Mouse (Mus musculus): ENCODE data around the gene Irak4. TPM values are rescaled to one million over a fixed set of nuclear protein-coding genes. Genes with fewer than 3 reads are reported as not detected.
A peak's percentile ranks its signal among the peaks of the same experiment; 100 is the strongest.

Irak4 gene
- polyA plus RNA-seq, 1 experiment from 2014 or later: 3.0 TPM

DNA sequence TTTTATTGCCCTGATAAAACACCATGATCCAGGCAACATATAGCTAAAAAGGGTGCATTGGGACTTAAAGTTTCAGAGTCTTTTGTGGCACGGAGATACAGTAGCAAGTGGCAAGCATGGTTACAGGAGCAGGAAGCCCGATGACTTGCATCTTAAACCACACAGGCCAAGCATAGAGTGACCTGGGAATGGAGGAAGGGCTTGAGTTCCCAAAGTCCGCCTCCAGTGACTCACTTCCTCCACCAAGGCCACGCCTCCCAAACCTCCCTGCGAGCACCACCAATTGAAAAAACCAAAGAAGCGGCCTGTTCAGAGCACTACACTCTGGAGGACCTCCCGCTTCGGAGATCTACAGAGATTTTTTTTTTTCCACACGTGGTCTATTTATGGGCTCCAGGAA lies 22.4 kb downstream of the Irak4 start:
- Histone ChIP-seq H3K27me3 (no peaks in the 10 kb centered on the region), H3K4me2 (no peak overlapping the region), H3K4me1 (replicated peaks) (no peaks in the 10 kb centered on the region), H3K36me3 (no peaks in the 10 kb centered on the region), H3K27ac (no peak overlapping the region), H3K4me3 (replicated peaks) (no peak overlapping the region), H3K9me3 (no peaks in the 10 kb centered on the region), H3K9ac (replicated peaks) (no peak overlapping the region)
- no peak for ATAC-seq (ENCODE audit: insufficient number of reproducible peaks, insufficient read depth, low FRiP score, low TSS enrichment, low read depth)
- WGBS: 83% methylated on average over 9 of the region's 9 CpGs

DNA sequence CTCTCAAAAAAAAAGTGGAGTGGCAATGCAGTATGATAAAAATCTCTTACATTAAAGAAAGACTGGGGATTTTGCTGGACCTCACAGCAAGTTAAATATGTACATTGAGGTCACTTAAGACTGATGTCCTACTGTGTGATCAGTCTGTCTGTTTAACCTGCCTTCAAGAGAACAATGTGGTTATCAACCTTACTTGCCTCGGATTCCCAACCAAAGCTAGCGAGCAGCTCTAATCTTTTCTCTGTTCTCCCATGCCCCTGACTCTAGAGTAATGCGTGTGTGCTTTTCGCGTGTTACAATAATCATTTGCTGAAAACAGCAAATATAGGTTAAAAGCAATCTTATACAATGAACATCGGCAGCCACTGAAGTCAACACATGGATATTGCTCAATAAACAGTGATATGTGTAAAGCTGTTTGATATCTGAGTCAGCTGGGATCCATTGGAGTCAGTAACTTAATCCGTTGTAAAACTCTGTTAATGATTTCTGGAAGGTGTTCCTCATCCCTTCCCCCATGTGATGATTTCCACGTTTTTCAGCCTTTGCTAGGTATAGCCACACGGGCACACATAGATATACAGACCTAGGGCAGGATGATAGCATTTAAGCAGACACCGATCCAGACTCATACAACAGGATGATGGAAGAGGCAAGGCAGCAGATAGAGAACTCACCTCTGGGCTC lies 25.2 kb downstream of the Irak4 start:
- WGBS: 86% methylated on average over 10 of the region's 10 CpGs
- Histone ChIP-seq H3K9ac (replicated peaks) (no peak overlapping the region), H3K4me3 (replicated peaks) (no peak overlapping the region)

DNA sequence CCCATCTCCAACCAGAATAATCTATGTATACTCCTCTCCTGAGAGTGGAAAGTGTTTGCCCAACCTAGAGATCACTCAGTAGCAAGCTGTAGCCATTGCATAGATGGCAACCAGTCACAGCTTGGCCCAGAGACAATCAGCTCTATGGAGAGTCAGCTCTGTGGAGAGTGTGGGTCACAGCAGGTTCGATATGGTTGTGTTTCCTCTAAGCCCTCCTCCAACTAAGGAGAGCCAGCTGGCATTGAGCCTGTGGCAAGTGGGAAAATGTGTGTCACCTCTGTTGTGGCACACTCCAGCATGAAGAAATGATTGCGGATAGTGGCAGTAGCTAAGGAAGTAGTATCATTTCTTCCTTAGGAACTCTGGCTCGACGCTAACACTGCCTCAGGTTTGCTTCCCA lies 28.1 kb downstream of the Irak4 start:
- WGBS: 77% methylated on average over 4 of the region's 4 CpGs
- Histone ChIP-seq H3K27ac (no peak overlapping the region), H3K4me1 (replicated peaks) (no peaks in the 10 kb centered on the region), H3K9me3 (no peaks in the 10 kb centered on the region), H3K4me3 (replicated peaks) (no peak overlapping the region), H3K4me2 (no peak overlapping the region), H3K27me3 (no peaks in the 10 kb centered on the region), H3K36me3 (no peaks in the 10 kb centered on the region), H3K9ac (replicated peaks) (no peak overlapping the region)
- ATAC-seq (ENCODE audit: insufficient number of reproducible peaks, insufficient read depth, low FRiP score, low TSS enrichment, low read depth): no peak

More for the DNA sequence above, 25.2 kb downstream of the Irak4 start:
- Histone ChIP-seq H3K27me3 (no peaks in the 10 kb centered on the region), H3K27ac (no peak overlapping the region), H3K36me3 (no peaks in the 10 kb centered on the region), H3K4me2 (no peak overlapping the region), H3K4me1 (replicated peaks) (no peaks in the 10 kb centered on the region), H3K9me3 (no peaks in the 10 kb centered on the region)
- ATAC-seq (ENCODE audit: insufficient number of reproducible peaks, insufficient read depth, low FRiP score, low TSS enrichment, low read depth): no peak

- Histone ChIP-seq H3K9me3 (no peaks in the 10 kb centered on the region), H3K9ac (replicated peaks) (no peak overlapping the region), H3K4me2 (no peak overlapping the region), H3K4me3 (replicated peaks) (no peak overlapping the region), H3K4me1 (replicated peaks) (no peaks in the 10 kb centered on the region), H3K27ac (no peak overlapping the region), H3K36me3 (no peaks in the 10 kb centered on the region), H3K27me3 (no peaks in the 10 kb centered on the region)
- ATAC-seq (ENCODE audit: insufficient number of reproducible peaks, insufficient read depth, low FRiP score, low TSS enrichment, low read depth): no peak
- 71% methylated on average over 8 of the region's 8 CpGs for WGBS
Observed at GRCm38 (mm10) chr15:94572746-94573145, 29.3 kb downstream of the Irak4 start.

GRCm38 (mm10) chr15:94574566-94575268 lies 31.3 kb downstream of the Irak4 start:
- H3K4me2 ChIP-seq: no peak overlapping the region
- no peak overlapping the region for H3K9ac ChIP-seq (replicated peaks)
- H3K4me1 ChIP-seq (replicated peaks): no peaks in the 10 kb centered on the region
- peaks cover 13% of the 10 kb centered on the region for H3K36me3 ChIP-seq
- WGBS: 78% methylated on average over 4 of the region's 4 CpGs
- H3K27ac ChIP-seq: no peak overlapping the region
- no peak overlapping the region for H3K4me3 ChIP-seq (replicated peaks)
- H3K9me3 ChIP-seq: no peaks in the 10 kb centered on the region
- H3K27me3 ChIP-seq: no peaks in the 10 kb centered on the region
- ATAC-seq (ENCODE audit: insufficient number of reproducible peaks, insufficient read depth, low FRiP score, low TSS enrichment, low read depth): no peak

- Histone ChIP-seq H3K27ac (no peak overlapping the region), H3K4me1 (replicated peaks) (no peaks in the 10 kb centered on the region), H3K4me3 (replicated peaks) (no peak overlapping the region), H3K36me3 (peaks cover 77% of the 10 kb centered on the region), H3K27me3 (no peaks in the 10 kb centered on the region), H3K9me3 (no peaks in the 10 kb centered on the region), H3K9ac (replicated peaks) (no peak overlapping the region), H3K4me2 (no peak overlapping the region)
- whole genome bisulfite sequencing: 52% methylated on average over 7 of the region's 7 CpGs
- ATAC-seq (ENCODE audit: insufficient number of reproducible peaks, insufficient read depth, low FRiP score, low TSS enrichment, low read depth): no peak
Observed at GRCm38 (mm10) chr15:94582000-94582593, 38.7 kb downstream of the Irak4 start.

- peaks cover 75% of the 10 kb centered on the region for H3K36me3 ChIP-seq
- peaks cover 4% of the 10 kb centered on the region; the same call in 1 of the 2 replicates for H3K4me1 ChIP-seq (replicated peaks)
- H3K9me3 ChIP-seq: no peaks in the 10 kb centered on the region
- ATAC-seq (ENCODE audit: insufficient number of reproducible peaks, insufficient read depth, low FRiP score, low TSS enrichment, low read depth): no peak
- 86% methylated on average over 10 of the region's 10 CpGs for WGBS
- no peak overlapping the region for H3K9ac ChIP-seq (replicated peaks)
- no peak overlapping the region for H3K4me3 ChIP-seq (replicated peaks)
- no peak overlapping the region for H3K27ac ChIP-seq
- no peak overlapping the region for H3K4me2 ChIP-seq
- no peaks in the 10 kb centered on the region for H3K27me3 ChIP-seq
Observed at GRCm38 (mm10) chr15:94583153-94583552, 39.7 kb downstream of the Irak4 start.

GRCm38 (mm10) chr15:94584738-94585137 lies 41.3 kb downstream of the Irak4 start:
- 89% methylated on average over 4 of the region's 4 CpGs for WGBS
- no peak for ATAC-seq (ENCODE audit: insufficient number of reproducible peaks, insufficient read depth, low FRiP score, low TSS enrichment, low read depth)
- H3K4me1 ChIP-seq (replicated peaks): peaks cover 11% of the 10 kb centered on the region; the same call in 1 of the 2 replicates
- H3K9me3 ChIP-seq: no peaks in the 10 kb centered on the region
- H3K4me3 ChIP-seq (replicated peaks): no peak overlapping the region
- no peaks in the 10 kb centered on the region for H3K27me3 ChIP-seq
- H3K4me2 ChIP-seq: no peak overlapping the region
- H3K36me3 ChIP-seq: peaks cover 64% of the 10 kb centered on the region
- no peak overlapping the region for H3K27ac ChIP-seq
- no peak overlapping the region for H3K9ac ChIP-seq (replicated peaks)

DNA sequence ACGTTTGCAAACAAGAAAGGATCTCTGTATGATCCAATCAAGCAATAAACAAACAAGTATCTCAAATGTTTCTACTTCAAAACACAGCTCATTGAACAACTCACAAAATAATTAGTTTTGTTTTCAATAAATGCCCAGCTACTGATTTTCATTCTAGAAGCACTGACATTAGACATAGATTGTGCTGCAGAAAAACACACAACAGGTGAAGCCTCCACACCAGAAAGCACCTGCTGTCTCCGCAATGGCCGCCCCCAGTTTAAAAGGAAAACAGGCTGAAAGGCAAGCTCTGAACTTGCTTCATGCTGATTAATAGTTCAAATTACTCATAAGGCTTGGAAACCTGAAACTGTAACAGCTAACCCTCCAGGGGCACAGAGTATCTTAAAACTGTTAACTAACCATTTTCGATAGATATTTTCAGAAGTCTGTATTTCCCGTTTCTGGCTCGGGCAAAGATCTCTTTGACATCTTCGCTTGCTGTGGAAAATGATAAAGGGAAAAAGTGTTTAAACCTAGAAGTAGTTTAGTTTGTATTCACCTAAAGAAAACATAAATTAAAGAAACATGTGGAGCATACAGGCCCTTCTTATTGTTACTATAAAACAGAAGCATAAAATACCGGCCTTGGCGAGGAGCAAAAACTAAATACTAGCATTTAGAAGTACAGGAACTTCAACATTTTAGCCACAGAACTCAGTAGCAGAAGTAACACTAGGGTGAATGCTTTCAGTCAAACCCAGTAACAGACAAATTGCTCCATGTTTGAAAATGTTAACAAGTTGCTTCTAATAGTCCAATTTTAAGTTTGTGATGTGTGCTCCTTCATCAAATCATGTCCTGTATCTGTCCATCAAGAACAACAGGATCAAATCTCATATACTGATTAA lies 44.6 kb downstream of the Irak4 start:
- 68% methylated on average over 9 of the region's 9 CpGs for WGBS
- no peak overlapping the region for H3K9ac ChIP-seq (replicated peaks)
- no peak for ATAC-seq (ENCODE audit: insufficient number of reproducible peaks, insufficient read depth, low FRiP score, low TSS enrichment, low read depth)
- peak overlapping the region; percentile 78 for H3K4me2 ChIP-seq
- H3K9me3 ChIP-seq: no peaks in the 10 kb centered on the region
- peaks cover 35% of the 10 kb centered on the region for H3K36me3 ChIP-seq
- H3K27ac ChIP-seq: no peak overlapping the region
- no peaks in the 10 kb centered on the region for H3K27me3 ChIP-seq
- H3K4me1 ChIP-seq (replicated peaks): peaks cover 11% of the 10 kb centered on the region; the same call in 1 of the 2 replicates
- 0 out of 2 replicates have a peak overlapping the region, but pooled peaks have one; percentile 0 for H3K4me3 ChIP-seq (replicated peaks)

DNA sequence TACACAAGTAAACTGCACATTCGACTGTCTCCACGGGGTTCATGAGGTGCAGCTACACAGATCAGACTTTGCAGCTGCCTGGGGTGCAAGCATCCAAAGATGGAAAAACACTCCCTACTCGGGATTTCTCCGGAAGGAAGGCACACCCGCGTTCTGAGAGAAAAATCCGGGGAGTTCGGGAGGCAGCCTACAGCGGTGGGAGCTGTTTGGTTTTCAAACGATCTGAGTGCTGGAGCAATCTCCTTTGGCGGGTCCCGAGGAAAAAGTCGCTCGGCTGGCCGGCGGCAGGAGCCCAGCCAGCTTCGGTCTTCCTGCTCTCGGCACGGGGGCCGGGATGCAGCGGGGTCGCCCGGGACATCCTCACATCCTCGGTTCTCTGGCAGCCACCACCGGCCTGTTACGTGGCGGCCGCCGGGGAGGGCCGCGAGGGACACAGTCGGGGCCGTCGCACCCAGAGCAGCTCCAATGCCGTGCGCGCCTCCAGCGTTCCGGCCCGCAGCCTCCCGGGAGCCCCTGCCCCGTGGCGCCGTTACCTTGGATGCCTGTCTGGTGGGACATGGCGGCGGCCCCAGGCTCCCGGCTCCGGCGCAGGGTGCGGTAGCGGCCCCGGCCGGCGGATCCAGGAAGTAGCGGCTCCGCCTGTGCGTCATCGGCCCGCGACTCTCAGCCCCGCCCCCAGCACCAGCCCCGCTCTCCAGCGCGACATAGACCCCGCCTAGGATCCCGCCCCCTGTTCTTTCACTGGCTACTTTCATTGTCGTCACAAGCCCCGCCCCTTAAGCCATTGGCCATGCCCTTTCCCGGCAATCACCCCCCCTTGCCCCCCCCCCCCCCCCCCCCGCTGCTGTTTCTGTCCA lies 46.0 kb downstream of the Irak4 start, which contains the start of gene Twf1:
Twf1 (minus strand) TSS at position 671 of the 857 bp plus-strand sequence.
- Histone ChIP-seq H3K4me2 (peak within 1 kb of the TSS; percentile 78), H3K4me1 (replicated peaks) (peaks cover 11% of the 10 kb centered on the region; the same call in 1 of the 2 replicates), H3K27me3 (no peaks in the 10 kb centered on the region), H3K4me3 (replicated peaks) (peak within 1 kb of the TSS; percentile 94), H3K9me3 (no peaks in the 10 kb centered on the region), H3K36me3 (peaks cover 22% of the 10 kb centered on the region), H3K27ac (peak within 1 kb of the TSS; percentile 56; the same call in 1 of the 2 replicates), H3K9ac (replicated peaks) (peak within 1 kb of the TSS; percentile 90)
- ATAC-seq (ENCODE audit: insufficient number of reproducible peaks, insufficient read depth, low FRiP score, low TSS enrichment, low read depth): peak; percentile 99
- under 1% methylated on average over 69 of the region's 70 CpGs for WGBS
